Mouse (Mus musculus) intestine, postnatal 0 days (tissue): ENCODE results near the gene Mapk10. TPM values are rescaled to one million over a fixed set of nuclear protein-coding genes. Genes with fewer than 3 reads are reported as not detected.

Source experiments
- ATAC-seq: fragments of 200-750 bp; cut with Nextera tagmentation; 2 replicates; pipeline ENCODE4 v1.8.0; 2017; ENCODE audit warnings: mild to moderate bottlenecking, moderate TSS enrichment, moderate library complexity
- H3K27ac ChIP-seq: fragments of 300-500 bp; sonication (generic); 2 replicates; pipeline ENCODE4 v1.5.1; 2014; ENCODE audit warnings: mild to moderate bottlenecking, low read depth, low read length, moderate library complexity
- H3K27me3 ChIP-seq: fragments of 300-500 bp; sonication (generic); replicated peaks from 2 replicates; pipeline ENCODE4 v1.6.1; 2014; ENCODE audit warnings: low read length, mixed read lengths; ENCODE audit not compliant: control insufficient read depth, insufficient read depth
- H3K36me3 ChIP-seq: fragments of 300-500 bp; sonication (generic); 2 replicates; pipeline ENCODE4 v1.6.1; 2014; ENCODE audit warnings: mild to moderate bottlenecking, moderate library complexity; ENCODE audit not compliant: control insufficient read depth, insufficient read depth
- H3K4me1 ChIP-seq: fragments of 300-500 bp; sonication (generic); replicated peaks from 2 replicates; pipeline ENCODE4 v1.6.1; 2014; ENCODE audit warnings: antibody characterized with exemption, low read length, mixed read lengths; ENCODE audit not compliant: control insufficient read depth, insufficient read depth
- H3K4me2 ChIP-seq: fragments of 300-500 bp; sonication (generic); replicated peaks from 2 replicates; pipeline ENCODE4 v1.6.1; 2014; ENCODE audit warnings: low read depth, mild to moderate bottlenecking, moderate library complexity
- H3K4me3 ChIP-seq: fragments of 300-500 bp; sonication (generic); 2 replicates; pipeline ENCODE4 v1.5.1; 2014; ENCODE audit warnings: low read depth, low read length
- H3K9ac ChIP-seq: fragments of 300-500 bp; sonication (generic); 2 replicates; pipeline ENCODE4 v1.6.1; 2014; ENCODE audit warnings: mild to moderate bottlenecking, low read depth, low read length
- H3K9me3 ChIP-seq: fragments of 300-500 bp; sonication (generic); 2 replicates; pipeline ENCODE4 v1.6.1; 2016; ENCODE audit warnings: mixed run types; ENCODE audit not compliant: control insufficient read depth
- CTCF ChIP-seq: sonication (generic); IDR thresholded peaks from 2 replicates; pipeline ENCODE4 v1.5.1; 2016; ENCODE audit warnings: low read depth, mild to moderate bottlenecking, control low read depth, antibody characterized with exemption, moderate library complexity
- WGBS: fragments of 180-500 bp; shearing (Covaris S2); extraction: QIAGEN DNeasy Blood & Tissue Kit; methylation state at CpG from one replicate; pipeline ENCODE4 v1.1.7; 2014; 5-methylcytosine and 5-hydroxymethylcytosine counted together
- polyA plus RNA-seq: library from polyadenylated mRNA; unstranded; fragments of >200 nt; fragmentation: Nextera tagmentation; extraction: Ambion mirVana; gene quantifications from 2 replicates; pipeline ENCODE4 v1.2.1, GENCODE M21; 2015

Mapk10 gene
- polyA plus RNA-seq, 1 experiment from 2014 or later: 3.7 TPM

DNA sequence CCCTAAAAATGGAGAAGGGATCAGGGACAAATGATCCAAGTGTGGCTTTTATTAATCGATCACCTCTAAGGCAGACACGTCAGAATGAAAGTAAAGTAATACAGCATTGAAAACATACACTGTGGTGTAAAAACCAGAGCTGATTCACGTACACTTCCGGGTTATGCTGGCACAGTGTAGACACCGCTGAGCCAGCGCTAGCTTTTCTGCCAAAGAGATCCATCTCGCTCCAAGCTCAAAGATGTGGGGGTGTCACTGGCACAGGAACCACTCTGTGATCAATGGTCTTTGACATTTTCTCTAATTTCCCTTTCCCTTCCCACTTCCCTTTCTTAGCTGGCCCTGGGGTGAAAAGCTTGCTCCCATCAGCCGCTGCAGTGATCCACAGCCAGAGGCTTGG lies 189.7 kb downstream of the Mapk10 start:
- no peak for ATAC-seq
- WGBS: 87% methylated on average over 8 of the region's 8 CpGs
- no peaks in the 10 kb centered on the region for H3K9me3 ChIP-seq
- no peak for TF ChIP-seq CTCF
- no peaks in the 10 kb centered on the region for H3K27me3 ChIP-seq
- H3K36me3 ChIP-seq: no peaks in the 10 kb centered on the region
- no peak overlapping the region for H3K9ac ChIP-seq
- H3K4me3 ChIP-seq: no peak overlapping the region
- no peak overlapping the region for H3K4me2 ChIP-seq
- H3K27ac ChIP-seq: no peak overlapping the region
- H3K4me1 ChIP-seq: no peaks in the 10 kb centered on the region

DNA sequence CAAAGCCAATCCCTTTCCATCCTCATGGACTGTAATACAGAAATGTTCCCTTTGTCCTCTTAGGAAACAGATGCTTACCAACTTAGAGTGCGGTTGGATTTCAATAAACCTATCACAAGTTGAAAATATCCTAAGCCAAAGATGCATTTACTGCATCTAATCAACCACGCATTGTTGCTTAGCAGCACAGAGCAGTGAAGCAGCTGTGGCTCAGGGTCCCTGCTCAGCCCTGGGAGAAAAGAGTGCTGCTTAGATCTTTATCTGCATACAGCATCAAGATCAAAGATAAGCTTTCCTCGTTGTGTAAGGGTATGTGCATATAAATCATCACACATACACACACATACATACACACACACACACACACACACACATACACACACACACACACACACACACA lies 190.2 kb downstream of the Mapk10 start:
- Histone ChIP-seq H3K4me3 (no peak overlapping the region), H3K9ac (no peak overlapping the region), H3K9me3 (no peaks in the 10 kb centered on the region), H3K27ac (no peak overlapping the region), H3K27me3 (no peaks in the 10 kb centered on the region), H3K4me2 (no peak overlapping the region), H3K36me3 (no peaks in the 10 kb centered on the region), H3K4me1 (no peaks in the 10 kb centered on the region)
- TF ChIP-seq CTCF: no peak
- ATAC-seq: no peak
- WGBS: 56% methylated on average over 3 of the region's 3 CpGs

DNA sequence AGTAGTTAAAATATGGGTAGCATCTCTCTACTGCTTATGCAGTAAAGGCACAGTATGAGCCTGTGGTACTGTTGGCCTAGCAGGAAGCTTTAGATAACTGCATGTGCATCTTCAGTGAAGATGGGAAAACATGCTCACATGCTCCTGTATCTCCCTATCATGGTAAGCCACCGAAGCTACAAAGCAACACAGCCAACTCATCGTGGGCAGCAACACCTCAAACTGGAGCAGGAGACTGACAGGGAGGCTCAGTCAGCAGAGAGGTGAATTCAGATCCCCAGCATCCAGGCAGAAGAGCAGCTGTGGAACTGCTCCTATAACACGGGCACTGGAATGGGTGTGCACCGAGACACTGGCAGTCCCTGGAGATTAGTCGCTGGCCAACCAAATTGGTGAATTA lies 191.0 kb downstream of the Mapk10 start:
- H3K27ac ChIP-seq: no peak overlapping the region
- no peak overlapping the region for H3K4me2 ChIP-seq
- no peak for ATAC-seq
- no peak for TF ChIP-seq CTCF
- no peak overlapping the region for H3K4me3 ChIP-seq
- no peaks in the 10 kb centered on the region for H3K27me3 ChIP-seq
- H3K4me1 ChIP-seq: no peaks in the 10 kb centered on the region
- H3K9me3 ChIP-seq: no peaks in the 10 kb centered on the region
- H3K36me3 ChIP-seq: no peaks in the 10 kb centered on the region
- 85% methylated on average over 5 of the region's 5 CpGs for WGBS
- H3K9ac ChIP-seq: no peak overlapping the region

DNA sequence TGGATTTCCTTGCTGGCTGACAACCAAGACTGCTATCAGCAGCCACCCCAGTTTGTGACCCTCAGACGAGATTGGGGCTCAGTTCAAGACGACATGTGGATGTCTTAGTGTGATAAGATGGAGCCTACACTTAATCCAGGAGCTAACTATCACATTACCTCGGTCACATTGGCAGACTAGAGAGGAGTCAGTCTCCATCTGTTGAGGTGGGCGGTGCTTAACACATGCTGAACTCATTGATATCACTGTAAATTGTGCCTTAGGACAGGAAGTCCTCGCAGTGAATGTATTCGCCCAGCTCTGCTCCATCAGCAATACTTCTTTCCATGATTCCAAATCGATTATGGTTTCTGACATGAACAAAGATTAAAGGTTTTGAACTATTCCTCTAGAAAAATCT lies 193.5 kb downstream of the Mapk10 start:
- no peak overlapping the region for H3K4me2 ChIP-seq
- ATAC-seq: no peak
- no peaks in the 10 kb centered on the region for H3K27me3 ChIP-seq
- H3K36me3 ChIP-seq: no peaks in the 10 kb centered on the region
- no peak overlapping the region for H3K27ac ChIP-seq
- whole genome bisulfite sequencing: 73% methylated on average over 7 of the region's 7 CpGs
- H3K4me1 ChIP-seq: no peaks in the 10 kb centered on the region
- H3K9ac ChIP-seq: no peak overlapping the region
- no peak for TF ChIP-seq CTCF
- no peaks in the 10 kb centered on the region for H3K9me3 ChIP-seq
- no peak overlapping the region for H3K4me3 ChIP-seq

DNA sequence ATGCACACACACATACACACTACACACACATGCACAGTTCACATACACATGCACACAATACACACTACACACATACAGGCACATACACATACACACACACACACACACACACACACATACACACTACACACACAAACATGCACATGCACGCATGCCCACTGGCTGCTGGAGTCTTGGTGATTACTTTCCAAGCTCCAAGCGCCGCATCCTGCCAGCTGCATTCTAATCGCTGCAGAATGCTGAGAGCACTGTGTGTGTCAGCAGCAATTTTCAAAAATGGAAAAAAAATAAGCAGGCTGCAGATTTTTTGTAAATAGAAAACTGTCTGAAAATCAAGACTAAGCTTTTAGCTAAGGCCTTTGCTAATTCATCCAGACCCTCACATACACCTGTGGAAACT lies 196.8 kb downstream of the Mapk10 start:
- Histone ChIP-seq H3K27me3 (no peaks in the 10 kb centered on the region), H3K4me2 (no peak overlapping the region), H3K4me1 (no peaks in the 10 kb centered on the region), H3K9ac (no peak overlapping the region), H3K9me3 (no peaks in the 10 kb centered on the region), H3K36me3 (no peaks in the 10 kb centered on the region), H3K27ac (no peak overlapping the region), H3K4me3 (no peak overlapping the region)
- no peak for ATAC-seq
- 88% methylated on average over 4 of the region's 4 CpGs for WGBS
- no peak for TF ChIP-seq CTCF

DNA sequence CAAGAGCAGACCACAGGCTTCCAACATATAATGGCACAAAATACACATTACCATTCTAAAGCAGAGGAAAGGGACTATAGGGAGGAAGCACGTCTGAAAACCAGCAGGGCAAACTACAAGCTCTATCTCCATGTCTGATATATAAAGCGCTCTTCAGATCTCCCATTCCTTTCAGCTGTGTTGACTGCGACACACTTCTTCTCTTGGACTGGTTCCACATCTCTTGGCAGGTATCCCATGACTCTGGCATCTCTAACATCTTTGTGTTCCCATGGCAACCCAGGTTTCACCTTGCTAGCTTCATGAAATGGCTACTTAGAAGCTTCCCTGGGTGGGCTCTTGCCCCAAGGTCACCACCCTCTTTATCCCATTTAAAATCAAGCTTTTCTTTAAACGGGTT lies 202.2 kb downstream of the Mapk10 start:
- Histone ChIP-seq H3K27ac (no peak overlapping the region), H3K27me3 (no peaks in the 10 kb centered on the region), H3K9me3 (no peaks in the 10 kb centered on the region), H3K4me3 (no peak overlapping the region), H3K4me1 (no peaks in the 10 kb centered on the region), H3K4me2 (no peak overlapping the region), H3K36me3 (no peaks in the 10 kb centered on the region), H3K9ac (no peak overlapping the region)
- WGBS: 78% methylated on average over 4 of the region's 4 CpGs
- TF ChIP-seq CTCF: no peak
- ATAC-seq: no peak

DNA sequence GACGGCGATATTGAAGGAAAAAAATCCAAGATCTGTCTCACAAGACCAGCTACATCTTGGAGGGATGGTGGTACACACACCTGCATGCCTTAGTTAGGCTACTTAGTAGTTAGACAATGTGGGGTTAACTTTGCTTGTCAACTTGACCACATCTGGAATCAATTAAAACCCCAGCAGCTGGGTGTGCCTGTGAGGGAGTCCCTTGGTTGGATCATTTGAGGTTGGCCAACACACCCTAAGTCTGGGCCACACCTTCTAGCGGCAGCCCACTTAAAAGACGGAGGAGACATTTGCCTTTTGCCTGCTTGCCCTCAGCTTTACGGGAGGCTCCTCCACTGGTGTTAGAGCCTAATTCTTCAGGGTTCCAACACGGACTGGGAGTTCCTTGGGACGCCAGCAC lies 209.0 kb downstream of the Mapk10 start:
- Histone ChIP-seq H3K27me3 (no peaks in the 10 kb centered on the region), H3K4me1 (no peaks in the 10 kb centered on the region), H3K9me3 (no peaks in the 10 kb centered on the region), H3K4me3 (no peak overlapping the region), H3K9ac (no peak overlapping the region), H3K27ac (no peak overlapping the region), H3K36me3 (no peaks in the 10 kb centered on the region), H3K4me2 (no peak overlapping the region)
- no peak for TF ChIP-seq CTCF
- 72% methylated on average over 7 of the region's 7 CpGs for WGBS
- no peak for ATAC-seq
